Mouse (Mus musculus): ENCODE results near the gene March4. TPM values are rescaled to one million over a fixed set of nuclear protein-coding genes. Genes with fewer than 3 reads are reported as not detected.

Gene March4
- polyA plus RNA-seq, 1 experiment from 2014 or later = 0.04 TPM

DNA sequence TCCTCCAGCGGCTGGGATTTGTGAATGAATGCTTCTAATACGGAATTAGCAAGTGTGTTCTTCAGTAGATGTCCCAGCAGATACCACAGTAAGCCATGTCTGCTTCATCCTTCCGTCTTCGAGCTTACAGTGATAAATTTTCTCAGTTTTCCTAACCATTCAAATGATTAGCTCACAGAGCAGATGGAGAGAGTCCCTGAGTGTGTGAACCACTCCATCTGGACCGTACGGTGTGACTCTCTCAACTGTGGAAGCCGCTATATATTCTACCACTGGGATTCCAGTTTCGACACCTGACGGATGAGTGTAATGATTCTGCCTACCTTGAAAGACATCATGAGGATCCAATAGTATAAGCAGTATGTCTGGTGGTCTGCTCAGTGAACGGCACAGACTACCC, 44.1 kb downstream of the March4 start:
- whole genome bisulfite sequencing = 85% methylated on average over 10 of the region's 10 CpGs
- Histone ChIP-seq H3K27ac (ENCODE audit: low read length) (no peak overlapping the region), H3K9ac (replicated peaks; ENCODE audit: low read length) (no peak overlapping the region), H3K36me3 (ENCODE audit: insufficient read depth, low read length) (no peaks in the 10 kb centered on the region), H3K4me2 (replicated peaks; ENCODE audit: low read depth, low read length) (no peak overlapping the region), H3K4me3 (ENCODE audit: low read length) (no peak overlapping the region), H3K4me1 (ENCODE audit: insufficient read depth, low read length) (no peaks in the 10 kb centered on the region), H3K9me3 (ENCODE audit: low read length) (no peaks in the 10 kb centered on the region), H3K27me3 (ENCODE audit: insufficient read depth, low read length) (no peaks in the 10 kb centered on the region)
- ATAC-seq (ENCODE audit: low FRiP score, low TSS enrichment) = no peak

DNA sequence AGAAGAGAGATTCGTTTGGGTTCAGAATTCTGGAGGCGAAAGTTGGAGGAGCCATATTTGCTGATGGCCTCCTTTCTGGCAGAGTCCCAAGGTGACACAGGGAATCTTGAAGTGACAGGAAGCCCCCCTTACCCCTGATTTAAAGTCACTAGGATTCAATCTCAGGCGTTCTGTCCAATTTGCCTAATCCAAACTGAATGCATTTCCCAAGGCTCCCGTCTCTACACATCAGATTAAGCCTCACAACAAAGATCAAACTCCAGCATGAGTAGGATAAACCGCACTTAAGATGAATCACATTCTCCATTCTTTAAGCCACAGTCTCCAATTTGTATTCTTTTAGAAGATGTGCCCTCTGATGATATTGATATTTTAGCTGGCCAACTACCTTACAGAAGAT, 45.4 kb downstream of the March4 start:
- Histone ChIP-seq H3K27me3 (ENCODE audit: insufficient read depth, low read length) (no peaks in the 10 kb centered on the region), H3K4me1 (ENCODE audit: insufficient read depth, low read length) (no peaks in the 10 kb centered on the region), H3K36me3 (ENCODE audit: insufficient read depth, low read length) (no peaks in the 10 kb centered on the region), H3K27ac (ENCODE audit: low read length) (no peak overlapping the region), H3K4me2 (replicated peaks; ENCODE audit: low read depth, low read length) (no peak overlapping the region), H3K9me3 (ENCODE audit: low read length) (no peaks in the 10 kb centered on the region), H3K9ac (replicated peaks; ENCODE audit: low read length) (no peak overlapping the region), H3K4me3 (ENCODE audit: low read length) (no peak overlapping the region)
- no peak for ATAC-seq (ENCODE audit: low FRiP score, low TSS enrichment)
- WGBS = 81% methylated on average over 5 of the region's 5 CpGs

DNA sequence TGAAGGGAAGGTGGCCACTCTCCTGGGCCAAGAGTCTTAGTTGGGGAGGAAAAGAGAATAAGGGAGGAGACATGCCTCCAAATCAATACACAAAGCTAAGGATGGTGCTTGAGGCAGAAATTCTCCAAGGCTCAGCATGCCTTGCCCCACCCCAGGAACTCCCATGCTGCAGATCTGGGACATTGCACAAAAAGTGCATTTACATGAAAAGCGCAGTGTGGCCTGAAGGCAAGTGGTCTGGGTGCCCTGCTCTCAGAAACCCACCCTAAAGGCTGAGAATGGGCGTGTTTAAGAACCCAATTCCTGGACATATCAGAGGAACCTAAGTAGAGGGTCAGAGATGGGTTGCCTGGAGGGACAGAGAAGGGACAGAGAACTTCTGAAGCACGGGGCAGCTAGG, 45.9 kb downstream of the March4 start:
- H3K9ac ChIP-seq (replicated peaks; ENCODE audit: low read length) = no peak overlapping the region
- no peak overlapping the region for H3K4me3 ChIP-seq (ENCODE audit: low read length)
- 84% methylated on average over 3 of the region's 3 CpGs for WGBS
- ATAC-seq (ENCODE audit: low FRiP score, low TSS enrichment) = no peak
- no peaks in the 10 kb centered on the region for H3K36me3 ChIP-seq (ENCODE audit: insufficient read depth, low read length)
- no peak overlapping the region for H3K27ac ChIP-seq (ENCODE audit: low read length)
- no peaks in the 10 kb centered on the region for H3K27me3 ChIP-seq (ENCODE audit: insufficient read depth, low read length)
- H3K9me3 ChIP-seq (ENCODE audit: low read length) = no peaks in the 10 kb centered on the region
- no peaks in the 10 kb centered on the region for H3K4me1 ChIP-seq (ENCODE audit: insufficient read depth, low read length)
- H3K4me2 ChIP-seq (replicated peaks; ENCODE audit: low read depth, low read length) = no peak overlapping the region

DNA sequence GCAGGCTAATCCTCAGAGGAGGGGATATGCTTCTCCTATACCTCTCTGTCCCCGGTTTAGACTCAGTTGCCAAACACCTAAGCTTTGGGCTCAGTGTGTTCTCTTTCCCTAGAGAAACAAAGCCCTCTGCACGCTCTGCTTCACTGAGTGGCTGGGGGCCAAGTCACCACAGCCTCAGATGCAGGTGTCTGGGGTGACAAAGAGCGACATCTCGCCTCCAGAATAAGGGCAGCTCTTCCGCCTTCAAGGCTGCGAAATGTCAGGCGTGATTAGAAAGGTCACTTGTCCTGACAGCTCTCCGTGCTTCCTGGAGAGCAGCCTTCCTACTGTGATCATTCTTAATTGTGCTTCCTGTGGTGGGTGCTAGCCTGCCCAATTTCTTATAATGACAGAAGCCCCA, 46.5 kb downstream of the March4 start:
- Histone ChIP-seq H3K27ac (ENCODE audit: low read length) (no peak overlapping the region), H3K9ac (replicated peaks; ENCODE audit: low read length) (no peak overlapping the region), H3K36me3 (ENCODE audit: insufficient read depth, low read length) (no peaks in the 10 kb centered on the region), H3K4me2 (replicated peaks; ENCODE audit: low read depth, low read length) (no peak overlapping the region), H3K4me1 (ENCODE audit: insufficient read depth, low read length) (no peaks in the 10 kb centered on the region), H3K9me3 (ENCODE audit: low read length) (no peaks in the 10 kb centered on the region), H3K4me3 (ENCODE audit: low read length) (no peak overlapping the region), H3K27me3 (ENCODE audit: insufficient read depth, low read length) (no peaks in the 10 kb centered on the region)
- 11% methylated on average over 8 of the region's 8 CpGs for WGBS
- ATAC-seq (ENCODE audit: low FRiP score, low TSS enrichment) = no peak

DNA sequence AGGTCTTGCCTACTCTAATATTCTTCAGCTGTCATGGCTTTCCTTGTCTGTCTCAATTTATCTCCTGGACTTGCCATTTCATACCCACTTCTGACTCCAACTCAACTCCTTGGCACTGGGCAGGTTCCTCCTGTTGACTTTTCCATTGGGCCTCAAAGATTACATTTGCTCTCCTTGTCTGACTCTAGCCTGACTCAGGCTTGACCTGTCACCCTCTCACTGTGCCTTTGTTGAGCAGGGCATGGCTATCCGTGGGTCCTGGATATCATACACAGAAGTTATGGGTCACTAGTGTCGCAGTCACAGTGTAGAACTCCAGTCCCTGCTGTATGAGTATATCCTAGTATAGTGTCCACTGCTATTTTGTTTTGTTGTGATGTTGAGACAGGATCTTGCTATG, 60.1 kb downstream of the March4 start:
- Histone ChIP-seq H3K27me3 (ENCODE audit: insufficient read depth, low read length) (no peaks in the 10 kb centered on the region), H3K4me3 (ENCODE audit: low read length) (no peak overlapping the region), H3K27ac (ENCODE audit: low read length) (no peak overlapping the region), H3K4me1 (ENCODE audit: insufficient read depth, low read length) (no peaks in the 10 kb centered on the region), H3K9me3 (ENCODE audit: low read length) (no peaks in the 10 kb centered on the region), H3K36me3 (ENCODE audit: insufficient read depth, low read length) (no peaks in the 10 kb centered on the region), H3K9ac (replicated peaks; ENCODE audit: low read length) (no peak overlapping the region), H3K4me2 (replicated peaks; ENCODE audit: low read depth, low read length) (no peak overlapping the region)
- no peak for ATAC-seq (ENCODE audit: low FRiP score, low TSS enrichment)
- 91% methylated on average over 2 of the region's 2 CpGs for WGBS

DNA sequence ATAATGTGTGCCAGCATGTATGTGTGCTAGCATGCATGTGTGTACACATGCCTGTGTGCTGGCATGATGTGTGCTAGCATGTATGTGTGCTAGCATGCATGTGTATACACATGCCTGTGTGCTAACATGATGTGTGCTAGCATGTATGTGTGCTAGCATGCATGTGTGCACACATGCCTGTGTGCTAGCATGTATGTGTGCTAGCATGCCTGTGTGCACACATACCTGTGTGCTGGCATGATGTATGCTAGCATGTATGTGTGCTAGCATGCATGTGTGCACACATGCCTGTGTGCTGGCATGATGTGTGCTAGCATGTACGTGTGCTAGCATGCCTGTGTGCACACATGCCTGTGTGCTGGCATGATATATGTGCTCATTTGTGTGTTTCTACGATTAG, 67.7 kb downstream of the March4 start:
- H3K27ac ChIP-seq (ENCODE audit: low read length) = no peak overlapping the region
- no peak overlapping the region for H3K4me2 ChIP-seq (replicated peaks; ENCODE audit: low read depth, low read length)
- no peaks in the 10 kb centered on the region for H3K36me3 ChIP-seq (ENCODE audit: insufficient read depth, low read length)
- H3K4me3 ChIP-seq (ENCODE audit: low read length) = no peak overlapping the region
- no peak overlapping the region for H3K9ac ChIP-seq (replicated peaks; ENCODE audit: low read length)
- H3K9me3 ChIP-seq (ENCODE audit: low read length) = no peaks in the 10 kb centered on the region
- 82% methylated on average over 2 of the region's 2 CpGs for WGBS
- H3K27me3 ChIP-seq (ENCODE audit: insufficient read depth, low read length) = no peaks in the 10 kb centered on the region
- ATAC-seq (ENCODE audit: low FRiP score, low TSS enrichment) = no peak
- H3K4me1 ChIP-seq (ENCODE audit: insufficient read depth, low read length) = no peaks in the 10 kb centered on the region

DNA sequence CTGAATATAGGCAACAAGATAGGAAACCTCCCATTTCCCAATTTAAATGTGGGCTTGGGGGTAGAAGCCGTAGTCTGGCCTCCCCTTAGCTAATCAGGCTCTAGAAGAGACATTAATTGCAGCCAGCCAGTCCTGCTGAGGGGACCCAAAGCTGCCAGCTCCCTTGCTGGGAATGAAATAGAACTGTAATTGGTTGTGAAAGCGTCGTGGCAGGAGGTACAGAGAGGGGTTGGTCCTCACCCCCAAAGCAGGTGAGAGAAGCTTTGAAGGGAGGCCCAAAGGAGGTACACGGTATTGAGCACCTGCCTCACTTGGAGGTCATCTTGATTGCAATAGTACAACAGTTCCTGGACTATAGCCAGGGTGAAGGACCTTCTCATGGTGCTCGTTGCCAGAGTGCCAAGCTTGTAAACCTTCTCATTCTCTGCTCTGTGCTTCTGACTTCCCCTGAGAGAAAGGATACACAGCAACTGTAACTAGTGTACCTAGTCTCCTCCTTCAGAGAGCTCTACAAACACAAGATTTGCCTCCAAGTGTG, 68.2 kb downstream of the March4 start:
- no peak overlapping the region for H3K27ac ChIP-seq (ENCODE audit: low read length)
- H3K4me3 ChIP-seq (ENCODE audit: low read length) = no peak overlapping the region
- H3K9ac ChIP-seq (replicated peaks; ENCODE audit: low read length) = no peak overlapping the region
- no peaks in the 10 kb centered on the region for H3K4me1 ChIP-seq (ENCODE audit: insufficient read depth, low read length)
- no peaks in the 10 kb centered on the region for H3K36me3 ChIP-seq (ENCODE audit: insufficient read depth, low read length)
- 63% methylated on average over 5 of the region's 5 CpGs for WGBS
- H3K9me3 ChIP-seq (ENCODE audit: low read length) = no peaks in the 10 kb centered on the region
- no peak overlapping the region for H3K4me2 ChIP-seq (replicated peaks; ENCODE audit: low read depth, low read length)
- ATAC-seq (ENCODE audit: low FRiP score, low TSS enrichment) = no peak
- no peaks in the 10 kb centered on the region for H3K27me3 ChIP-seq (ENCODE audit: insufficient read depth, low read length)

DNA sequence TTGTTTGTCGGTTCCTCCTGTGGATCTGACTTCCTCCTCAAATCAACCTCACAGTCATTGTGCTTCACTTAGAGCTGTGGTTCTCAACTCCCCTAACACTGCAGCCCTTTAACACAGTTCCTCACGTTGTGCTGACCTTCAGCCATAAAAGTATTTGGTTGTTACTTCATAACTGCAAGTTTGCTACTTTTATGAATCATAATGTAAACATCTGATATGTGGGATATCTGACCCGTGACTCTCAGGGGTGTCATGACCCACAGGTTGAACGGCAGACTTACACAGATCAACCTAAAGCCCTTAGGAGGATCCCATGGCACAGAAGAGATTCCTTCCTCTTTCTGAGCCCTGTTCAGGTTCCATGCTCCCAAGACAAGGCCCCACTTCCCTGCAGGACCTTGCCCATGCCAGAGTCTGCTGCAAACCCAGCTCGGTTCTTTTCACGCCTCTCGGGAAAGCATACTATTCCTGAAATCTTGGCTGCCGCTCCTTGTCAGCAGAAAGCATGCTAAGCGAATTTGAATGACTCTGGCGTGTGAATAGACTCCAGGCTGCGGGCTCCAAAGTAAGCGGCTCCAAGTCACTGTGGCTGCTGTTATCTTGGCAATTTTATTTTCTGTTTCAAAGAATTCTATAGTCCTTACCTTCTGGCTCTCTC, 71.7 kb downstream of the March4 start:
- Histone ChIP-seq H3K9ac (replicated peaks; ENCODE audit: low read length) (no peak overlapping the region), H3K4me2 (replicated peaks; ENCODE audit: low read depth, low read length) (no peak overlapping the region), H3K27ac (ENCODE audit: low read length) (no peak overlapping the region), H3K36me3 (ENCODE audit: insufficient read depth, low read length) (no peaks in the 10 kb centered on the region), H3K27me3 (ENCODE audit: insufficient read depth, low read length) (no peaks in the 10 kb centered on the region), H3K4me1 (ENCODE audit: insufficient read depth, low read length) (peaks cover 7% of the 10 kb centered on the region), H3K9me3 (ENCODE audit: low read length) (no peaks in the 10 kb centered on the region), H3K4me3 (ENCODE audit: low read length) (no peak overlapping the region)
- ATAC-seq (ENCODE audit: low FRiP score, low TSS enrichment) = no peak
- 59% methylated on average over 12 of the region's 12 CpGs for WGBS

DNA sequence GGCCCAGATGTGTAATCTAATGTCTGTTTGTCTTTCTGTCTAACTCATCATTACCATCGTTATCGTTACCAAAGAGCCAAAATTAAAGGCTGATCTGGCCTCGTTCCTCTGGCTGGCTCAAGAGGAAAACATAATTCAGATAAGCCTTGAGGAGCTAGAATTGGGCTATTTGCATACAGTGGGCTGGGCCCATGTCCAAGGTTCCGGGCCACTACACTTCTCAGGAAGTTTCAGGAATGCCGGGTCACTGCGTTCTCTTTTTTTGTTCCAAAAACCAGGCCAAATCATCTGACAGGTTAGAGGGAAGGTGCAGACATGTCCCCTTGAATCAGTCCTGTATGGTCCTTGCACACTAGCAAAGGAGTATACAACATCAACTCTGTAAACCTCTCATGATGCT, 74.2 kb downstream of the March4 start:
- Histone ChIP-seq H3K36me3 (ENCODE audit: insufficient read depth, low read length) (no peaks in the 10 kb centered on the region), H3K27ac (ENCODE audit: low read length) (no peak overlapping the region), H3K4me2 (replicated peaks; ENCODE audit: low read depth, low read length) (no peak overlapping the region), H3K4me3 (ENCODE audit: low read length) (no peak overlapping the region), H3K9ac (replicated peaks; ENCODE audit: low read length) (no peak overlapping the region), H3K27me3 (ENCODE audit: insufficient read depth, low read length) (no peaks in the 10 kb centered on the region), H3K9me3 (ENCODE audit: low read length) (no peaks in the 10 kb centered on the region), H3K4me1 (ENCODE audit: insufficient read depth, low read length) (peaks cover 7% of the 10 kb centered on the region)
- no peak for ATAC-seq (ENCODE audit: low FRiP score, low TSS enrichment)
- 35% methylated on average over 6 of the region's 6 CpGs for WGBS

DNA sequence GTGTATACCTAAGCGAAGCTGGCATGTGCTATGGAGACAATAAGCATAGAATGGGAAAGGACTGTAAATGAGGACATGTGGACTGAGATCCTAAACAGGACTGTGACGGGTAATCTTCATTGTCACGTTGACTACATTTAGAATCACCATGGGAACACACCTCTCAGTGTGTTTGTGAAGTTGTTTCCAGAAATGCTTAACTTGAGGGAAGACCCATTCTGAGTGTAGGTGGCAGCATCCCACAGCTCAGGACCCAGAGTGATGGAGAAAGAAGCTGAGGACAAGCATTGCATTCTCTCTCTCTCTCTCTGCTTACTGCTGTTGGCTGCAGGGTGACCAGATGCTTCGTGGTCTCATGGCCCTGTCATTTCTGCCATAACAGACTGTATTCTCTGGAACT, 79.1 kb downstream of the March4 start:
- H3K27me3 ChIP-seq (ENCODE audit: insufficient read depth, low read length) = no peaks in the 10 kb centered on the region
- H3K4me3 ChIP-seq (ENCODE audit: low read length) = no peak overlapping the region
- H3K9ac ChIP-seq (replicated peaks; ENCODE audit: low read length) = no peak overlapping the region
- peaks cover 24% of the 10 kb centered on the region for H3K4me1 ChIP-seq (ENCODE audit: insufficient read depth, low read length)
- ATAC-seq (ENCODE audit: low FRiP score, low TSS enrichment) = no peak
- WGBS = 89% methylated on average over 4 of the region's 4 CpGs
- H3K4me2 ChIP-seq (replicated peaks; ENCODE audit: low read depth, low read length) = no peak overlapping the region
- H3K9me3 ChIP-seq (ENCODE audit: low read length) = no peaks in the 10 kb centered on the region
- no peak overlapping the region for H3K27ac ChIP-seq (ENCODE audit: low read length)
- no peaks in the 10 kb centered on the region for H3K36me3 ChIP-seq (ENCODE audit: insufficient read depth, low read length)

All from kidney, embryonic 16.5 days (tissue).